Mouse (Mus musculus) hindbrain, embryonic 13.5 days (tissue): ENCODE results near the gene Nebl. TPM values are rescaled to one million over a fixed set of nuclear protein-coding genes. Genes with fewer than 3 reads are reported as not detected.
A peak's percentile ranks its signal among the peaks of the same experiment; 100 is the strongest.

Experiments
- ATAC-seq: fragments of 200-750 bp; cut with Nextera tagmentation; 2 replicates; pipeline ENCODE4 v1.8.0; 2017; ENCODE audit warnings: moderate TSS enrichment; ENCODE audit not compliant: low FRiP score
- H3K27ac ChIP-seq: fragments of 300-500 bp; sonication (generic); 2 replicates; pipeline ENCODE4 v1.5.1; 2015; ENCODE audit warnings: inconsistent platforms, mild to moderate bottlenecking, moderate library complexity
- H3K27me3 ChIP-seq: fragments of 300-500 bp; sonication (generic); 2 replicates; pipeline ENCODE4 v1.6.1; 2015; ENCODE audit warnings: mild to moderate bottlenecking, inconsistent platforms
- H3K36me3 ChIP-seq: fragments of 300-500 bp; sonication (generic); 2 replicates; pipeline ENCODE4 v1.6.1; 2015; ENCODE audit warnings: mild to moderate bottlenecking, inconsistent platforms
- H3K4me1 ChIP-seq: fragments of 300-500 bp; sonication (generic); replicated peaks from 2 replicates; pipeline ENCODE4 v1.6.1; 2015; ENCODE audit warnings: inconsistent platforms
- H3K4me2 ChIP-seq: fragments of 300-500 bp; sonication (generic); 2 replicates; pipeline ENCODE4 v1.6.1; 2015; ENCODE audit warnings: inconsistent platforms, mild to moderate bottlenecking, moderate library complexity
- H3K4me3 ChIP-seq: fragments of 300-500 bp; sonication (generic); 2 replicates; pipeline ENCODE4 v1.5.1; 2015; ENCODE audit warnings: mild to moderate bottlenecking, inconsistent platforms
- H3K9ac ChIP-seq: fragments of 300-500 bp; sonication (generic); 2 replicates; pipeline ENCODE4 v1.6.1; 2015; ENCODE audit warnings: mild to moderate bottlenecking, inconsistent platforms
- H3K9me3 ChIP-seq: fragments of 300-500 bp; sonication (generic); 2 replicates; pipeline ENCODE4 v1.6.1; 2016; ENCODE audit warnings: inconsistent platforms
- WGBS: fragments of 180-500 bp; shearing (Covaris S2); methylation state at CpG from one replicate; pipeline ENCODE4 v1.1.7; 2015; 5-methylcytosine and 5-hydroxymethylcytosine counted together
- polyA plus RNA-seq: library from polyadenylated mRNA; unstranded; fragments of >200 nt; fragmentation: Nextera tagmentation; extraction: Ambion mirVana; gene quantifications from 2 replicates; pipeline ENCODE4 v1.2.1, GENCODE M21; 2015

Gene Nebl
- polyA plus RNA-seq, 1 experiment from 2014 or later: 8.9 TPM

GRCm38 (mm10) chr2:17702481-17703169 lies 28.6 kb downstream of the Nebl start:
- Histone ChIP-seq H3K9me3 (no peaks in the 10 kb centered on the region), H3K4me3 (no peak overlapping the region), H3K9ac (no peak overlapping the region), H3K27ac (no peak overlapping the region), H3K4me2 (no peak overlapping the region), H3K4me1 (peaks cover 9% of the 10 kb centered on the region), H3K36me3 (no peaks in the 10 kb centered on the region), H3K27me3 (no peaks in the 10 kb centered on the region)
- peak; percentile 57 for ATAC-seq
- WGBS: 48% methylated on average over 7 of the region's 7 CpGs

- Histone ChIP-seq H3K4me1 (peaks cover 9% of the 10 kb centered on the region), H3K9me3 (no peaks in the 10 kb centered on the region), H3K27me3 (no peaks in the 10 kb centered on the region), H3K4me3 (no peak overlapping the region), H3K4me2 (no peak overlapping the region), H3K27ac (no peak overlapping the region), H3K36me3 (no peaks in the 10 kb centered on the region), H3K9ac (no peak overlapping the region)
- WGBS: 27% methylated on average over 4 of the region's 4 CpGs
- peak; percentile 78 for ATAC-seq
Observed at GRCm38 (mm10) chr2:17698161-17699087, 32.8 kb downstream of the Nebl start.

- Histone ChIP-seq H3K36me3 (no peaks in the 10 kb centered on the region), H3K4me1 (0 out of 2 replicates have a peak, but pooled peaks cover 4% of the 10 kb centered on the region), H3K4me3 (no peak overlapping the region), H3K9me3 (no peaks in the 10 kb centered on the region), H3K9ac (no peak overlapping the region), H3K27me3 (no peaks in the 10 kb centered on the region), H3K4me2 (no peak overlapping the region), H3K27ac (no peak overlapping the region)
- ATAC-seq: no peak
- WGBS: 81% methylated on average over 2 of the region's 2 CpGs
Observed at GRCm38 (mm10) chr2:17692926-17693325, 38.3 kb downstream of the Nebl start.

GRCm38 (mm10) chr2:17690264-17690663 lies 41.0 kb downstream of the Nebl start:
- Histone ChIP-seq H3K4me2 (no peak overlapping the region), H3K4me3 (no peak overlapping the region), H3K4me1 (0 out of 2 replicates have a peak, but pooled peaks cover 4% of the 10 kb centered on the region), H3K36me3 (no peaks in the 10 kb centered on the region), H3K27me3 (no peaks in the 10 kb centered on the region), H3K27ac (no peak overlapping the region), H3K9me3 (no peaks in the 10 kb centered on the region), H3K9ac (no peak overlapping the region)
- WGBS: 77% methylated on average over 5 of the region's 5 CpGs
- no peak for ATAC-seq

GRCm38 (mm10) chr2:17687141-17687540 lies 44.1 kb downstream of the Nebl start:
- Histone ChIP-seq H3K4me3 (no peak overlapping the region), H3K4me1 (0 out of 2 replicates have a peak, but pooled peaks cover 6% of the 10 kb centered on the region), H3K4me2 (no peak overlapping the region), H3K9ac (no peak overlapping the region), H3K36me3 (no peaks in the 10 kb centered on the region), H3K27ac (no peak overlapping the region), H3K9me3 (no peaks in the 10 kb centered on the region), H3K27me3 (no peaks in the 10 kb centered on the region)
- 91% methylated on average over 6 of the region's 6 CpGs for WGBS
- ATAC-seq: no peak

GRCm38 (mm10) chr2:17683326-17684040 lies 47.8 kb downstream of the Nebl start:
- peak overlapping the region; percentile 50 for H3K27ac ChIP-seq
- 0 out of 2 replicates have a peak, but pooled peaks have one; percentile 43 for ATAC-seq
- H3K9me3 ChIP-seq: no peaks in the 10 kb centered on the region
- no peaks in the 10 kb centered on the region for H3K36me3 ChIP-seq
- H3K27me3 ChIP-seq: no peaks in the 10 kb centered on the region
- 0 out of 2 replicates have a peak, but pooled peaks cover 3% of the 10 kb centered on the region for H3K4me1 ChIP-seq
- no peak overlapping the region for H3K4me3 ChIP-seq
- H3K9ac ChIP-seq: no peak overlapping the region
- WGBS: 71% methylated on average over 4 of the region's 4 CpGs
- no peak overlapping the region for H3K4me2 ChIP-seq

GRCm38 (mm10) chr2:17672156-17672555 lies 59.1 kb downstream of the Nebl start:
- Histone ChIP-seq H3K36me3 (no peaks in the 10 kb centered on the region), H3K4me2 (no peak overlapping the region), H3K27me3 (no peaks in the 10 kb centered on the region), H3K4me1 (peaks cover 25% of the 10 kb centered on the region), H3K9me3 (no peaks in the 10 kb centered on the region), H3K4me3 (no peak overlapping the region), H3K27ac (no peak overlapping the region), H3K9ac (no peak overlapping the region)
- 89% methylated on average over 10 of the region's 10 CpGs for WGBS
- ATAC-seq: no peak

- 69% methylated on average over 8 of the region's 8 CpGs for WGBS
- no peak for ATAC-seq
- H3K27ac ChIP-seq: peak overlapping the region; percentile 10; the same call in 1 of the 2 replicates
Observed at GRCm38 (mm10) chr2:17671566-17671965, 59.7 kb downstream of the Nebl start.

GRCm38 (mm10) chr2:17669953-17670352 lies 61.3 kb downstream of the Nebl start:
- H3K4me3 ChIP-seq: peak overlapping the region; percentile 21; the same call in 1 of the 2 replicates
- 13% methylated on average over 10 of the region's 10 CpGs for WGBS
- ATAC-seq: peak; percentile 85
- peak overlapping the region; percentile 45 for H3K4me2 ChIP-seq
- H3K27me3 ChIP-seq: no peaks in the 10 kb centered on the region
- H3K27ac ChIP-seq: peak overlapping the region; percentile 84
- no peaks in the 10 kb centered on the region for H3K36me3 ChIP-seq
- no peaks in the 10 kb centered on the region for H3K9me3 ChIP-seq
- peak overlapping the region; percentile 64 for H3K9ac ChIP-seq
- H3K4me1 ChIP-seq: peaks cover 25% of the 10 kb centered on the region

More at GRCm38 (mm10) chr2:17671566-17671965, 59.7 kb downstream of the Nebl start:
- no peak overlapping the region for H3K4me3 ChIP-seq
- no peaks in the 10 kb centered on the region for H3K27me3 ChIP-seq
- no peak overlapping the region for H3K9ac ChIP-seq
- no peaks in the 10 kb centered on the region for H3K9me3 ChIP-seq
- no peak overlapping the region for H3K4me2 ChIP-seq
- no peaks in the 10 kb centered on the region for H3K36me3 ChIP-seq
- H3K4me1 ChIP-seq: peaks cover 25% of the 10 kb centered on the region

- H3K27me3 ChIP-seq: no peaks in the 10 kb centered on the region
- no peak overlapping the region for H3K9ac ChIP-seq
- H3K4me3 ChIP-seq: no peak overlapping the region
- peaks cover 25% of the 10 kb centered on the region for H3K4me1 ChIP-seq
- H3K9me3 ChIP-seq: no peaks in the 10 kb centered on the region
- H3K4me2 ChIP-seq: no peak overlapping the region
- H3K36me3 ChIP-seq: no peaks in the 10 kb centered on the region
- 35% methylated on average over 2 of the region's 2 CpGs for WGBS
- 0 out of 2 replicates have a peak, but pooled peaks have one; percentile 22 for ATAC-seq
- H3K27ac ChIP-seq: peak overlapping the region; percentile 84
Observed at GRCm38 (mm10) chr2:17669000-17669399, 62.3 kb downstream of the Nebl start.

- no peak overlapping the region for H3K27ac ChIP-seq
- no peak overlapping the region for H3K4me2 ChIP-seq
- no peaks in the 10 kb centered on the region for H3K9me3 ChIP-seq
- no peaks in the 10 kb centered on the region for H3K27me3 ChIP-seq
- ATAC-seq: no peak
- H3K9ac ChIP-seq: no peak overlapping the region
- H3K36me3 ChIP-seq: no peaks in the 10 kb centered on the region
- H3K4me1 ChIP-seq: no peaks in the 10 kb centered on the region
- no peak overlapping the region for H3K4me3 ChIP-seq
- WGBS: 70% methylated on average over 5 of the region's 5 CpGs
Observed at GRCm38 (mm10) chr2:17658176-17658575, 73.1 kb downstream of the Nebl start.
